Mouse (Mus musculus) telencephalon, adult 2 months (tissue): ENCODE results near the gene Slc25a39.
A peak's percentile ranks its signal among the peaks of the same experiment; 100 is the strongest.
"Not testable (repeated sequence)": the region's sequence is repeated elsewhere in the genome, so short reads cannot be mapped to it uniquely, and the experiment has no call there.

Source experiments
- DNase-seq: peaks from one replicate; pipeline ENCODE4 v3.0.0-alpha.2; 2011; ENCODE audit warnings: low read depth, low spot score

The Slc25a39 gene

DNA sequence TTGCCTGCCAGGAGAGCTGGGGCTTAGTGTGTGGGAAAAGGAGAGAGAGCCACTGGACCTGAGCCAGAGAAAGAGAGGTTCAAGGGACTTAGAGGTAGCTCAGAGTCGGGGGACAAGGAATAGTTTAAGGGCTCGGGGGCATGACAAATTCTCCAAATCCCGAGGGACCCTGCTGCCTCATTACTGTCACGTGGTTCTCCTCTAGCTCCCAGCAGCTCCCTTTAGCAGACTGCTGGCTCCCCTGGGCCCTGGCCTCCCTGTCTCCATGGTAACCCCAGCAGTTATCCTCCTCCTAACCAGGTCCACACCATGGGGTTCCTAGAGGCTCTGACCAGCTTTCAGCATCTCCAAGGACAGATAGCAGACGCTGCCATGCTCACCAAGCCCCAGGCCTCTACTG, 12.5 kb downstream of the Slc25a39 start:
- DNase-seq, result no peak

- DNase-seq, result no peak
These were observed 13.2 kb downstream of the Slc25a39 start for GRCm38 (mm10) chr11:102394421-102395124.

DNA sequence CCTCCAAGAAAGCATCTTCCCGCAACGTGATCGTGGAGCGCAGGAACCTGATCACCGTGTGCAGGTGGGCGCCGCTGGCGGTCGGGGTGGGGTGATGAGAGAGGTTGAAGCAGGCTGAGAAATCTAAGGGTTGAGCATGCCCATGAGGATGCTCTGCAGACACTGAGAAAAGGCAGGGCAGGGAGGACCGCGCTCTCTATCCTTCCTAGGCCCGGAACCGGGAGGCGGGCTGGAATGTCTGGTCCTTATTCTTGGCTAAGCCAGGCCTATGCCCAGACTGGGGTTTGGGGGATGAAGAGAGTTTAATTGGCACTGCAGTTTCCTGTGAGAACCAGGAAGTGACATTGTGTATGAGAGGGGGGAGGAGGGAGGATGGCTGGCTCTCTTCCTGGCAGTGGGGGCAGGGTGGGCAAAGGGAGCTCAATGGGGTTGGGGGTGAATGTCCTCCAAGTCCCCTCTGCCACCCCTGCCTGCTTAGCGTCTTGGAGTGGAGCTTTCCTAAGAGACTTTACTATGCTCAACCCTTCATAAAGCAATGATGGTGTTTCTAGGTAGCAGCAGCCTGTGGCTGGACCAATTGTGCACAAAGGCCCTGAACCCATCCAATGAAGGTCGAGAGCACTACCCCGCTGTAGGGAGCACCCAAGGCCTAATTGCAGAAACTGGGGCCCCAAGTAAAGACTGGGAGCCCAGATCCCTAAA, 13.9 kb downstream of the Slc25a39 start:
- no peak for DNase-seq

- peak; percentile 89 for DNase-seq
These were observed 14.5 kb downstream of the Slc25a39 start, which contains the start of gene Rundc3a for GRCm38 (mm10) chr11:102393238-102393634. Gene Rundc3a (plus strand): TSS chr11:102393403.

DNA sequence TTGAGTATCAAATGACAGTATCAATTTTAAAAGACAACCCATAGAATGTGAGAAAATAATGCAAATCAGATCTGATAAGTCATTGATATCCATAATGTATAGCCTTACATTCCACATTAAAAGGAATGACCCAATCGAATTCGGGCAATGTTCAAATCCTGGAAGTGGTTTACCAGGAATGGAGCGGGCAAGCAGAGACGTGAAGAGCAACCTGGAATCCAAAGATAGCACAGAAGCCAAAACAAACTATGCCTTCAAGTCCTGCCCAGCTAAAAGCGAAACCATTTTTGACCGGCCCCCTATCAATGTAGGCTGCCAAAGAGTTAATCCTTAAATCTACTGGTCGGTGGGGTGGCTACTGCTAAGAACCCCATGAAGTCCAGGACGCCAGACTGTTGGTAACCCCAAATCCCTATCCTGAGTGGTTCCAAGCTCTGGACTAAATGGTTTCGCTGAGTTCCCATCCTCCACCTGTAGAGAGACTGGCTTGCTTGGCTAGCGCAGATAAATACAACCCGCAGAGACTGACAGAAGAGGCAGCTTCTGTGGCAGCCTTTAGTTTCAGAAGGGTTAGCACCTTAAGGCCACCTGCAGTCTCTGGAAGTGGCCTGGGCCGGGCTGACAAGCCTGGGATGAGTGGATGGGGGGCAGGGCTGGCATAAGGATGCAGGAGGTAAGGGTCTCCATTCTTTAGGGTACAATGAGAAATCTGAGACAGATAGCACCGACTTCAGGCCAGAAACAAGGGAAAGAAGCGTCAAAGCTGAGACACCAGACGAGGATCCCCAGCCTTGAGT, 15.1 kb downstream of the Slc25a39 start:
- no peak for DNase-seq

DNA sequence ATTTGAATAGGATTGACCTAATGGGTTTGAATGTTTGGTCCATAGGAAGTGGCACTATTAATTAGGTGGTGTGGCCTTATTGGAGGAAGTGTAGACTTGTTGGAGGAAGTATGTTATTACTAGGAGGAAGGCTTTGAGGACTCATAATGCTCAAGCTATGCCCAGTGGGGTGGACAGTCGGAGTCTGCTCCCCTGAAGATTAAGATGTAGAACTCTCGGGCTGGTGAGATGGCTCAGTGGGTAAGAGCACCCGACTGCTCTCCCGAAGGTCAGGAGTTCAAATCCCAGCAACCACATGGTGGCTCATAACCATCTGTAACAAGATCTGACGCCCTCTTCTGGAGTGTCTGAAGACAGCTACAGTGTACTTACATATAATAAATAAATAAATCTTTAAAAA, 18.3 kb downstream of the Slc25a39 start:
- not testable (repeated sequence) for DNase-seq

DNA sequence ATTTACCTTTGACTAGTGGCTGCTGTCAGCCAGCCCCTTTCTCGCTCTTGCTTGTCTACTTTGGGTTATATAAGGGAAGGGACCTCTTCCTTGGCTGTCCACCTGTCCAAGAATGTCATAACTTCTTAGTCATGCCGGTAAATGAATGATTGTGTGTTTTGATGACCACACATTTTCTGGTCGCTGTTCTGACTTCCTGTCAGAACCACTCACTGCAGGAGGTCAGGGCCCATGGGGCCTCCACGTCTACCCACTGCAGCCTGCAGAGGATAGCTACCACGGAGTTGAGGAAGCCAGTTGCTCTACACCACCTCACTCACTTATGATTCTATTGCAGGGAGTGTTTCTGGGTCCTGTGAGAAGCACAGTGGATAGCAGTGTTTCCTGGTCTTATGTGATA, 21.6 kb downstream of the Slc25a39 start:
- DNase-seq, result no peak

- no peak for DNase-seq
These were observed 22.7 kb downstream of the Slc25a39 start for GRCm38 (mm10) chr11:102385075-102385474.

DNA sequence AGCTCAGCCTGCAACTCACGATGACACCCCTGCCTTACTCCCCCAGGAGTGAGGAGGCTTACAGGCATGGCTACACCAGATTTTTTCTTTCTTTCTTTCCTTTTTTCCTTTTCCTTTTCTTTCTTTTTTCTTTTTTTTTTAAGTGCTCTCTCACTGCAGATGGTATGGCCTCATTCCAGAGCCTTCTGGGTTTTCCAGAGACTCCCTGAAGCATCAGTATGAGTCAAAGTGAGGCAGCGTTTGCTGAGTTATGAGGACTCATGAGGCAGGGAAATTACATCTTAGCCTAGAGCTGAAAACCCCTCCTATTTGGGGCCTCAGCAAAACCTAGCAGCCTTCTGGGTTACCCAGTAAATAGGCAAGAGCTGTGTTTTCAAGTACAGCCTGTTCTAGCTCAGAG, 23.3 kb downstream of the Slc25a39 start:
- no peak for DNase-seq

- DNase-seq, result no peak
These were observed 24.2 kb downstream of the Slc25a39 start for GRCm38 (mm10) chr11:102383365-102384136.

- no peak for DNase-seq
These were observed 25.0 kb downstream of the Slc25a39 start for GRCm38 (mm10) chr11:102382794-102383193.

DNA sequence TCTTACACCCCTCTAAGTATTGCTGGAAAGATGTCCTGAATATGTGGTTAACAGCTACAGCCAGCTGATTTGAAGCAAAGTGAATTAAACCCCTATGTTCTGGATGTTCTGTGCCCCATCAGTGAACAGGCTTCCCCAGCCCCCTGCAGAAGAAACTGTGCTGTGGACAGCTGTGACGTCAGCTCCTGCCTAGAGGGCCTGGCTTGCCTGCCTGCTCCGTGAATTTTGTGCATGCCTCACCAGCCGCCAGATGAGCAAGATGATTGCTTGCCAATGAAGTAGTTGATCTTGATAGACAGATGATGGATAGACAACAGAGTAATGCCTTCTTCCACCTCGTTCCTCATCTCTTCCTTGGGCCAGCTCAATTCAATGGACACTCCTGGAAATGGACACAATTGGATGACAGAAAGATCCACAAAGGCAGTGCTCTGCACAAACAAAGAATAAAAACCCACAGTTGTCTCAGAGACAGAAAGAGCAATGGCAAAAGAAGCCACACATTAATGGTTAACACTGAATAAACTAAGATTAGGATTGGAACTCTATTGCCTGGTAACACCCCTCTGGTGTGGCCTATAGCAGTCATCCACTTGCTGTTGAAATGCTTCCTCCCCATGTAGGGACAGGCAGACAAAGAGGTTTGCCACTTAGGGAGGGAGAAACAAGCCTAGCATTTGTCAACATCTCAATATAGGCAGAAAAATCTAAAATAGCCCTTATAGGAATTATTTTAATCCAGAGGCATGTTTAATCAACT, 26.2 kb downstream of the Slc25a39 start:
- DNase-seq, result no peak

- no peak for DNase-seq
These were observed 27.7 kb downstream of the Slc25a39 start for GRCm38 (mm10) chr11:102380091-102380490.

DNA sequence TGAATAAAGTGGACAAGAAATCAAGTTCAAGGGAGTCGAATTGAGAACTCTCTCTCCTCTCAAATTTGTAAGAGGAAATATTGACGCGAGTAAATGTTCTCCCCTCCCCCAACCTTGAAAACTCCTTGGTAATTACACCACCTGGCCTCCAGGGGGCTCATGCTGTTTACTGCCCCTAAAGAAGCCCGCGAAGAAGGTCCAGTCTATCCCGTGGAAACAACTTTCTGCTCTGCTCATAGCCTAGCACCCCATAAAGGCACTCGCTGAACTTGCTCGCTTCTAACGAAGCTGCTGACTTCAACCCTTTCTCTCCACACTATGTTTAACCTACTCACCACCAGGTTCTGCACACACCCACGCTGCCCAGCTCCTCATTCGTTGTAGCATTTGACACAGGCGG, 30.6 kb downstream of the Slc25a39 start:
- no peak for DNase-seq

DNA sequence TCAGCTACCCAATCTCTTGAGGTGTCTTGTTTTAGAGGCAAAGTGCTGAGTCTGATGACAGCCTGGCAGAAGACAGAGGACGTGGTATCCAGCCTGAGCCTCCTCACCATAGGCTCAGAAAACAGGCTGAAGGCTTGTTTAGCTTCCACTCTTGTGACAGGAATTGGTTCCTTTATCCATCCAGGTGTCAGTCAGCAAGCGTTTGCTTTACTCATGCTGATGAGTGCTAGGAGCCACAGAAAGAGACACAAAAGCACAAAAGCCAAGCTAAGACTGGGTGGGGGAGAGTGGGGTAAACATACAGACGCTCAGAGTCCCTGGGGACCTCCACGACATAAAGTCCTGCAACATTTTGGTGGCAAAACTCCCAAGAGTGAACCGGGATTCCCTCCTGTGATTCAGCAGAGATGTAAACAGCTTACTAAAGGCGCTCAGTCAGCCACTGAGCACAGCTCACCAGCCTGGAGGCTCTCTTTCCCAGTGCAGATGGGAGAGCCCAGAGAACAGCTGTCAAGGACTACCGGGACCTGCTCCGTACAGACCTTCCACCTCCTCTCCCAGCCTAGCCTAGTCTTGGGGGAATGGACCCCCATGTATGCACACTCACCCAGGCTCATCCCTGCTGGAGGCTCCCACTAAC, 31.4 kb downstream of the Slc25a39 start:
- DNase-seq, result no peak

DNA sequence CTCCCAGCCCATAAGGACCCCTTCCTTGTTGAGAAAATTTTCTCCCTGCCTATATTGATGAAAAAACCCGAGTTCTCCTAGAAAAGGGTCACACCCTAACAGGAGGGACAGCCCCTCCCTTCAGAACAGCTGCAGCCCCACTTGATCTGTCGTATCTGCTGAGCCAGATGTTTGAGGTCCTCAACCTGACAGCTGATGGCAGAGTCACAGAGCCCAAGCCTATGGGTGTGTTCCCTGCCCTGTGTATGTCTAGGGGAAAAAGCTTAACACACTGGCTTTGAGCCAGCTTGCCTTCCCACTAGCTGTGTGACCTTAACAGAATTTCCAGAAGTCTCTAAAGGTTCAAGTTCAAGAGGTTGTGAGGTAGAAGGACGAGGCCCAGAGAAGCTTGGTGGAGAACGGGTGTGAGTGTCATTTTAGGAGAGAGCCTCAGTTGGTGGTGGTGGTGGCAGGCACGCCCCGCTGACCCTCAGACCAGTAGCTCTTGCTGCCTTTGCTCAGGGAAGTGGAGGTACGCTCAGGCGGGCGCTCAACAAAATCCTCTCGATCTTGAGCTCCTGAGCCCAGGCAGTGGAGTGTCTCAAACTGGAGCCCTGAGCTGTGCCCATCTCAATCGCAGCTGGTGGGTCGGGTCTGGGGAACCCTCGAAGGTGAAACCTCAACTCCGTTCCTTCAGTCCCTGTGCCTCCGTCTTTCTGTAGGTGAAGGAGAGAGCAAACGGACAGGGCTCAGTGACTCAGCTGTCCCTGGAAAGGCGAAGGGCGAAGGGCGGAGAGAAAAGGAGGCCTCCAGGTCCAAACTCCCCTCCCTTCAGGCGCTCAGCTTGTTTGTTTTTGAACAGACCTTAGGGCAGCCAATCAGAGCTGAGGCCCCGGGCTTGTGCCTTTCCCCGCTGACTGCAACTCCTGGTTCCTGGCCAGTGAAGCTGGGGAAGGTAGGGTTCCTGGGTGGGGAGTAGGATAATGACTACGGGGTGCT, 32.3 kb downstream of the Slc25a39 start:
- DNase-seq, result no peak

DNA sequence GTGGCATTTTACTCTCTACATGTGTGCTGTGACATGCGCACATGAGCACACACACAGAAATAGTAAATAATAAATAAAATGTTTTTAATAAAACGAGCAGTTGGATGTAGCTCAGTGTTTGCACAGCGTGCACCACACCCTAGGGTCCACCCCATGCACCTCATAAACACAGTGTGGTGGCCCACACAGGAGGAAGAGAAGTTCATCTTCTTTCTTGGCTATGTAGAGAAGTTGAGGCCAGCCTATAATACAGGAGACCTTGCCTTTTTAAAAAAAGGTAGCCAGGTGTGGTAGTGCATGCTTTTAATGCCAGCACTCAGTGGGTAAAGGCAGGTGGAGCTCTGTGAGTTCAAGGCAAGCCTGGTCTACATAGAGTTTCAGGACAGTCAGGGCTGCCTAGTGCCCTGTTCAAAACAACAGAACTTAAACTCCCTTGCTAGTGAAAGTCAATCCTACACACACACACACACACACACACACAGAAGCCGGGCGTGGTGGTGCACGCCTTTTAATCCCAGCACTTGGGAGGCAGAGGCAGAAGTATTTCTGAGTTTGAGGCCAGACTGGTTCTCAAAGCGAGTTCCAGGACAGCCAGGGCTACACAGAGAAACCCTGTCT, 33.5 kb downstream of the Slc25a39 start:
- DNase-seq, result no peak

- no peak for DNase-seq
These were observed 34.1 kb downstream of the Slc25a39 start for GRCm38 (mm10) chr11:102373646-102374045.

DNA sequence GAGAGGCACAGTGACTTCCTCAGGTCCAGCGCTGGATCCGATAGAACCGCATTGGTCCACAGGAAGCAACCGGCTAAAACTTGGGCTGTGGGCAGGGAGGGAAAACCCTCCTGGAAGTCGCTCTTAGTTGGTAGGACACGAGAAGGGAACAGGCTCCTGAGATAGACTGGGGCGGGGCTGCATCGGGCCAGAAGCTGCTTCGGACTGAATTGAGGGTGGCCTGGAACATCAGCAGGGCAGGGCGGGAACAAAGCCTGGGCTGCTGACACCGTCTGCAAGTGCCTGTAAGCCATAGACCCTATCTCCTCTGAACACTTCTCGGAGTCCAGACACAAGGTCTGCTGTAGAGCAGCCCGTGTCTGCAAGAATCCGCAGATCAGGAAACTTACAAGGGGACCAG, 34.8 kb downstream of the Slc25a39 start:
- DNase-seq, result no peak
